Mouse (Mus musculus): ENCODE measurements around the gene Fbxl17. TPM values are rescaled to one million over a fixed set of nuclear protein-coding genes. Genes with fewer than 3 reads are reported as not detected.

Gene Fbxl17
- polyA plus RNA-seq, 1 experiment from 2014 or later: 3.3 TPM

DNA sequence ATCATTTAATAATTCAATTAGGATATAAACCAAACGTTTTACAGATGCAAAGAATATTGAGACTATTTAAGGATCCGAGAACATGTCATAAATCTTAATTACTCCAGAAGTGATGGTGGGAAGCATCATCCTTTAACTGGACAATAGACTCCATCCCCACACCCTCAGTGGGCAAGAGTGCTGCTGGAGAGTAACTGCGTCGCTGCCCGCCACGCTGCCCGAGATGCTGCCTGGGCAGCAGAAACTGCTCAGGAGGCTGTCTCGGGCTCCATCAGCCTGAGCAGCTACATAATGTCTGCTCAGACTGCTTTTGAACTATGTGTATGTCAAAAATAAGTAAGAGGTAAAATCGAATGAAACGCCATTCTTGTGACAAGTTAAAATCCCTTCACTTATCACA lies 52.1 kb downstream of the Fbxl17 start:
- H3K4me3 ChIP-seq (ENCODE audit: low read depth, low read length): no peak overlapping the region
- H3K4me2 ChIP-seq (ENCODE audit: low read depth, low read length): no peak overlapping the region
- H3K27ac ChIP-seq (ENCODE audit: low read depth): no peak overlapping the region
- TF ChIP-seq EP300 (IDR thresholded peaks at IDR 0.05; ENCODE audit: low read depth): no peak
- no peak for TF ChIP-seq CTCF (IDR thresholded peaks at IDR 0.05; ENCODE audit: low read depth)
- ATAC-seq (no peak), DNase-seq (no peak)
- no peak overlapping the region for H3K9ac ChIP-seq (replicated peaks)
- no peaks in the 10 kb centered on the region for H3K27me3 ChIP-seq (ENCODE audit: insufficient read depth, low read length)
- WGBS (ENCODE audit: insufficient replicate concordance): 80% methylated on average over 10 of the region's 10 CpGs
- no peaks in the 10 kb centered on the region; the same call in 1 of the 2 replicates for H3K36me3 ChIP-seq (replicated peaks; ENCODE audit: insufficient read depth, low read length)
- H3K4me1 ChIP-seq (ENCODE audit: insufficient read depth): no peaks in the 10 kb centered on the region
- no peaks in the 10 kb centered on the region for H3K9me3 ChIP-seq (ENCODE audit: low read length)

DNA sequence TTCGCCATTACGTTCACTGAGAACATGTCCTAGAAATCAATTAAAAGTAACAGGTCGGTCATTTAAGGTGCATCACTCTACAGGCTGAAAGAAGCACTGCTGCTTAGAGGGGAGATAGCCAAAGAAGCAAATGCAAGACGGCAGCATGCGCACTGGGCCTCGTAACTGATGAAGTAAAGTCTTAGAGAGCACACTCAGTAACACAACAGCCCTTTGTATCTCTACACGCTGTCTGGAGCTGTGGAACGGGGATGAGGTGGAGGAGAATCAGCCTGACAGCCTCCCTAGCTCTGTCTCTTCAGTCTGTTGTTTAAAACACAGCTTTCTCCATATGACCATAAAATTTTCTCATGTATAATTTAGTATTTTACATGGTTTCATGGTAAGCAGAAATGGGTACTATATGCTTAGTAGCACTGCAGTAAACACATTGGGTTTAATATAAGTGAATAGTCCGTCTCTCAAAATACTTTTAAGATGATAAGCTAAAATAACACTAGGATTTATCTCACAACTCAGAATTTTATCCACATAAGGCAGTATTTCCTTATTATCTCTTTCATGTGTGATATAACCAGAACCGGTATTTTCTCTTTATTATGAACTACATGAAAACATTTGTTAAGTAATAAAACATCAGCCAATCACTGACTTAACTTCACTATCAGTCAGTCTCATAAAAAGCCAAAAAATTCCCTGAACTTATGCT lies 52.7 kb downstream of the Fbxl17 start:
- no peak overlapping the region for H3K9ac ChIP-seq (replicated peaks)
- H3K36me3 ChIP-seq (replicated peaks; ENCODE audit: insufficient read depth, low read length): no peaks in the 10 kb centered on the region; the same call in 1 of the 2 replicates
- H3K4me3 ChIP-seq (ENCODE audit: low read depth, low read length): no peak overlapping the region
- no peak overlapping the region for H3K4me2 ChIP-seq (ENCODE audit: low read depth, low read length)
- WGBS (ENCODE audit: insufficient replicate concordance): 81% methylated on average over 10 of the region's 10 CpGs
- no peaks in the 10 kb centered on the region for H3K9me3 ChIP-seq (ENCODE audit: low read length)
- TF ChIP-seq EP300 (IDR thresholded peaks at IDR 0.05; ENCODE audit: low read depth) (no peak), CTCF (IDR thresholded peaks at IDR 0.05; ENCODE audit: low read depth) (no peak)
- no peak overlapping the region for H3K27ac ChIP-seq (ENCODE audit: low read depth)
- no peaks in the 10 kb centered on the region for H3K4me1 ChIP-seq (ENCODE audit: insufficient read depth)
- DNase-seq (no peak), ATAC-seq (no peak)
- no peaks in the 10 kb centered on the region for H3K27me3 ChIP-seq (ENCODE audit: insufficient read depth, low read length)

DNA sequence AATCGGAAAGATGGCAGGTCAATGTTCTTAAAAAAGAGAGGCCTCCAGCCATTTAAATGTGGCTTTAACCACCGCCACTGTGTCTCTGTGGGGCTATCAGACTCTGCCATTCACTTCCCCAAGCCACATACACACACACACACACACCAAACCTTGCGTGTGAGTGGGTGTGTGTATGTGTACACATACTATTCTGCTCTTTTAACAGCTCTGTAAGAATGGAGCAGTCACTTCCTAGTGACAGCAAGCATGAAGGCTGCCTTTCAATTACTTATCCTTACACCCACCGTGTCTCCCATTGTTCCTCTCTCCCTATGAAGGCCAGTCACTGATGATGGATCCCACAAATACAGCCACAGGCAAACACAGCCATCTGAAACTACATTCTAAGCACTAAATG lies 54.6 kb downstream of the Fbxl17 start:
- Histone ChIP-seq H3K4me1 (ENCODE audit: insufficient read depth) (no peaks in the 10 kb centered on the region), H3K27me3 (ENCODE audit: insufficient read depth, low read length) (no peaks in the 10 kb centered on the region), H3K36me3 (replicated peaks; ENCODE audit: insufficient read depth, low read length) (no peaks in the 10 kb centered on the region; the same call in 1 of the 2 replicates), H3K27ac (ENCODE audit: low read depth) (no peak overlapping the region), H3K4me3 (ENCODE audit: low read depth, low read length) (no peak overlapping the region), H3K9me3 (ENCODE audit: low read length) (no peaks in the 10 kb centered on the region), H3K9ac (replicated peaks) (no peak overlapping the region), H3K4me2 (ENCODE audit: low read depth, low read length) (no peak overlapping the region)
- TF ChIP-seq CTCF (IDR thresholded peaks at IDR 0.05; ENCODE audit: low read depth): no peak
- no peak for TF ChIP-seq EP300 (IDR thresholded peaks at IDR 0.05; ENCODE audit: low read depth)
- 73% methylated on average over 4 of the region's 4 CpGs for WGBS (ENCODE audit: insufficient replicate concordance)
- no peak for ATAC-seq
- no peak for DNase-seq

DNA sequence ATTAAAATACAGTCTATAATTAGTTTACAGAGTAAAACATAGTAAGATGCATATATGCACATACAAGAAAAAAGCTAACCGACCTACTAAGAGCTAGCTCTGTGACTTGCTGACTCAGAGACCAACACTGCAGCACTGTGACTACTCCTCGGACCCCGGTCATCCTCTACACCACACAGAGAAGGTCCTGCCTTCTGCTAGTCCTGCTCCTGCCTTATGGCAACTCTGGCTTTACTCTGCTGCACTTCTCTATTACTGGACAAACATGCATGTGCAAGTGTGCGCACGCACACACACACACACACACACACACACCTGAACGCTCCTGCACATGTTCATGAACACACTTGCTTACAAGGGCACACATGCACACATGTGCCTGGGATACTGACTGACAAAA lies 62.4 kb downstream of the Fbxl17 start:
- Histone ChIP-seq H3K27me3 (ENCODE audit: insufficient read depth, low read length) (no peaks in the 10 kb centered on the region), H3K27ac (ENCODE audit: low read depth) (no peak overlapping the region), H3K4me3 (ENCODE audit: low read depth, low read length) (no peak overlapping the region), H3K9me3 (ENCODE audit: low read length) (no peaks in the 10 kb centered on the region), H3K4me2 (ENCODE audit: low read depth, low read length) (no peak overlapping the region), H3K9ac (replicated peaks) (no peak overlapping the region), H3K36me3 (replicated peaks; ENCODE audit: insufficient read depth, low read length) (no peaks in the 10 kb centered on the region), H3K4me1 (ENCODE audit: insufficient read depth) (no peaks in the 10 kb centered on the region)
- 88% methylated on average over 6 of the region's 6 CpGs for WGBS (ENCODE audit: insufficient replicate concordance)
- no peak for DNase-seq
- TF ChIP-seq EP300 (IDR thresholded peaks at IDR 0.05; ENCODE audit: low read depth) (no peak), CTCF (IDR thresholded peaks at IDR 0.05; ENCODE audit: low read depth) (no peak)
- no peak for ATAC-seq

DNA sequence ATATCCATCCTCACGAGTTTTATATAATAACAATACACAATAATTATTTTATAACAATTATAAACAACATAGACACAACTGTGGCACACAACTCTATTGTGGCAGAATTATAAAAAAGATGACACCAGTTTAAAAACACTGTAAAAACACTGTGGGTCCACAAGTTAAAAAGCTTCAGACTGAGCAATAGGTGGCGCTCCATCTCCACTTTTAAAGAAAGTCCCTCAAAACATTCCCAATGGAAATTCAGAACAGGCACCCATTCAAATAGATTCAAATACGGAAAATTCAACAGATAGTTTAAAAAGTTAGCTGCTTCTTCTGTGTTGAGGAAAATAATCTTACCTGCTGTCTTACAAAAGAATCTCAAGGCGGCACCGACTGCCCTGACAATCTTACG lies 65.7 kb downstream of the Fbxl17 start:
- no peak overlapping the region for H3K9ac ChIP-seq (replicated peaks)
- no peak overlapping the region for H3K27ac ChIP-seq (ENCODE audit: low read depth)
- H3K27me3 ChIP-seq (ENCODE audit: insufficient read depth, low read length): no peaks in the 10 kb centered on the region
- WGBS (ENCODE audit: insufficient replicate concordance): 64% methylated on average over 6 of the region's 6 CpGs
- H3K4me3 ChIP-seq (ENCODE audit: low read depth, low read length): no peak overlapping the region
- no peaks in the 10 kb centered on the region for H3K4me1 ChIP-seq (ENCODE audit: insufficient read depth)
- H3K36me3 ChIP-seq (replicated peaks; ENCODE audit: insufficient read depth, low read length): no peaks in the 10 kb centered on the region
- no peak overlapping the region for H3K4me2 ChIP-seq (ENCODE audit: low read depth, low read length)
- no peaks in the 10 kb centered on the region for H3K9me3 ChIP-seq (ENCODE audit: low read length)
- no peak for DNase-seq
- no peak for ATAC-seq
- TF ChIP-seq CTCF (IDR thresholded peaks at IDR 0.05; ENCODE audit: low read depth): peak; percentile 54
- TF ChIP-seq EP300 (IDR thresholded peaks at IDR 0.05; ENCODE audit: low read depth): no peak

DNA sequence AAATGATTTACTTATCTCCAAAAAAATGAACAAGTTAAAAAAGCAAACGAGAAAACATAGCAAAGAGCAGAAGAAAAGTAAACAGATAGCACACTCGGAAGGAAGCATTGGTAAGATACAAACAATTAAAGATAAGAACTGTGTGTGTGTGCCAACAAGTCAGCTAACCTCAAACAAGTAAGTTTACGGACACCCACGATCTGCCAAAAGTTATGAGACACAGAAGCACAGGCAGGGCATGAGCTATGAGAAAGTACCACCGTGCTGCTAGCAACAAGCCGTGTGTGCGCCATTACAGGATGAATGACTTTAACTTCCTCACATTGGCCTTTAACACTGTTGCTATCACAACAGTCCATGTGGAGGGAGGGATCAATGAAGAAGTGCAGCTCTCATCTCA lies 68.2 kb downstream of the Fbxl17 start:
- whole genome bisulfite sequencing (ENCODE audit: insufficient replicate concordance): 26% methylated on average over 7 of the region's 7 CpGs
- TF ChIP-seq CTCF (IDR thresholded peaks at IDR 0.05; ENCODE audit: low read depth) (no peak), EP300 (IDR thresholded peaks at IDR 0.05; ENCODE audit: low read depth) (no peak)
- DNase-seq (no peak), ATAC-seq (no peak)
- H3K9me3 ChIP-seq (ENCODE audit: low read length): no peaks in the 10 kb centered on the region
- no peaks in the 10 kb centered on the region for H3K27me3 ChIP-seq (ENCODE audit: insufficient read depth, low read length)
- H3K4me1 ChIP-seq (ENCODE audit: insufficient read depth): no peaks in the 10 kb centered on the region
- H3K36me3 ChIP-seq (replicated peaks; ENCODE audit: insufficient read depth, low read length): no peaks in the 10 kb centered on the region
- no peak overlapping the region for H3K4me3 ChIP-seq (ENCODE audit: low read depth, low read length)
- H3K9ac ChIP-seq (replicated peaks): no peak overlapping the region
- H3K27ac ChIP-seq (ENCODE audit: low read depth): no peak overlapping the region
- H3K4me2 ChIP-seq (ENCODE audit: low read depth, low read length): peak overlapping the region; percentile 19; the same call in 1 of the 2 replicates
